Mouse (Mus musculus) C2C12 (cell line): ENCODE data around the gene Cacna1i.
A peak's percentile ranks its signal among the peaks of the same experiment; 100 is the strongest.

ENCODE experiments used
- CTCF ChIP-seq: IDR thresholded peaks from one replicate; pipeline ENCODE4 v1.5.1; 2011; ENCODE audit not compliant: control insufficient read depth, insufficient read depth, insufficient read length
- USF1 ChIP-seq: IDR thresholded peaks from one replicate; pipeline ENCODE4 v1.6.1; 2011; ENCODE audit warnings: low read depth, mild to moderate bottlenecking, control low read depth, moderate library complexity

GRCm38 (mm10) chr15:80260677-80261076 lies 26.4 kb upstream of the Cacna1i start:
- peak; percentile 96 for TF ChIP-seq CTCF
- TF ChIP-seq USF1 = no peak
